27 mouse cellular contexts compared by ENCODE assay signal in genomic region chr10:44355216-44355615, GRCm38 (mm10).
DNase-seq lines count a peak whose midpoint lies in the region; ATAC-seq lines count a peak whose summit lies in the region.
"Had no signal": no experiment of that assay in that cellular context is flagged by ENCODE, and none has a peak within 500 bp of the region (broad histone marks: within the 10 kb centered on the region; RNA-seq: fewer than 3 reads in every experiment).

No protein-coding gene starts in this region.

- H3K9me3 ChIP-seq in hindbrain, embryonic 15.5 days: no peaks in the 10 kb centered on the region
- no peaks in the 10 kb centered on the region for H3K9me3 ChIP-seq in hindbrain, embryonic 10.5 days
- no peaks in the 10 kb centered on the region for H3K9me3 ChIP-seq in midbrain, embryonic 11.5 days (ENCODE audit: control insufficient read depth, low read length)
- H3K9me3 ChIP-seq in midbrain, embryonic 10.5 days (replicated peaks): no peaks in the 10 kb centered on the region
- H3K9me3 ChIP-seq in midbrain, embryonic 14.5 days (ENCODE audit: control insufficient read depth, low read length): no peaks in the 10 kb centered on the region
- H3K9me3 ChIP-seq: embryonic facial prominence, embryonic 13.5 days; forebrain, embryonic 12.5 days; heart, embryonic 10.5 days; heart, embryonic 15.5 days; limb, embryonic 12.5 days; liver, embryonic 15.5 days; lung, embryonic 15.5 days had no signal

- no peaks in the 10 kb centered on the region for H3K27me3 ChIP-seq in hindbrain, embryonic 15.5 days
- no peaks in the 10 kb centered on the region for H3K27me3 ChIP-seq in hindbrain, embryonic 10.5 days (ENCODE audit: insufficient read depth, poor library complexity, severe bottlenecking)
- no peaks in the 10 kb centered on the region for H3K27me3 ChIP-seq in midbrain, embryonic 11.5 days (ENCODE audit: control insufficient read depth, insufficient read depth, low read length)
- no peaks in the 10 kb centered on the region for H3K27me3 ChIP-seq in midbrain, embryonic 10.5 days (ENCODE audit: low read depth, poor library complexity, severe bottlenecking)
- H3K27me3 ChIP-seq in midbrain, embryonic 14.5 days (ENCODE audit: control insufficient read depth, insufficient read depth, low read length): no peaks in the 10 kb centered on the region
- H3K27me3 ChIP-seq: CH12.LX; embryonic facial prominence, embryonic 13.5 days; forebrain, embryonic 12.5 days; heart, embryonic 15.5 days; limb, embryonic 12.5 days; liver, embryonic 15.5 days; lung, embryonic 15.5 days had no signal

- DNase-seq in hindbrain, embryonic 10.5 days (ENCODE audit: low spot score): no peak
- DNase-seq in midbrain, embryonic 11.5 days (ENCODE audit: low spot score, missing footprints): peak; percentile 85
- no peak for DNase-seq in midbrain, embryonic 10.5 days (ENCODE audit: low spot score)
- peak; percentile 46 for DNase-seq in midbrain, embryonic 14.5 days
- DNase-seq in retina, embryonic 14.5 days (ENCODE audit: low spot score): peak; percentile 52
- DNase-seq in MN1 (ENCODE audit: low spot score): no peak
- DNase-seq: adrenal gland, adult 8-10 months; B cell, adult 2 months; cerebellum, adult 9-10 months; embryo, embryonic 11 days; gastrocnemius, postnatal 10 days; kidney, adult 9 months; kidney, postnatal 10 days; layer of hippocampus, adult 9-11 months; thymus, postnatal 4 days had no signal

- 72% methylated on average over 7 of the region's 7 CpGs for WGBS in hindbrain, embryonic 15.5 days
- 78% methylated on average over 7 of the region's 7 CpGs for WGBS in hindbrain, embryonic 10.5 days
- 70% methylated on average over 7 of the region's 7 CpGs for WGBS in midbrain, embryonic 11.5 days
- 75% methylated on average over 7 of the region's 7 CpGs for WGBS in midbrain, embryonic 10.5 days
- WGBS in midbrain, embryonic 14.5 days: 51% methylated on average over 7 of the region's 7 CpGs

- H3K27ac ChIP-seq in hindbrain, embryonic 15.5 days (replicated peaks): no peak overlapping the region
- no peak overlapping the region for H3K27ac ChIP-seq in hindbrain, embryonic 10.5 days
- H3K27ac ChIP-seq in midbrain, embryonic 11.5 days (ENCODE audit: low read depth, low read length): no peak overlapping the region
- no peak overlapping the region for H3K27ac ChIP-seq in midbrain, embryonic 10.5 days (replicated peaks)
- no peak overlapping the region for H3K27ac ChIP-seq in midbrain, embryonic 14.5 days (replicated peaks; ENCODE audit: low read depth, low read length)
- H3K27ac ChIP-seq: embryonic facial prominence, embryonic 13.5 days; forebrain, embryonic 12.5 days; heart, embryonic 10.5 days; heart, embryonic 15.5 days; hindbrain, embryonic 14.5 days; limb, embryonic 12.5 days; lung, embryonic 15.5 days had no signal

- H3K4me3 ChIP-seq in hindbrain, embryonic 15.5 days: no peak overlapping the region
- no peak overlapping the region for H3K4me3 ChIP-seq in hindbrain, embryonic 10.5 days
- H3K4me3 ChIP-seq in midbrain, embryonic 11.5 days (ENCODE audit: low read depth, low read length): no peak overlapping the region
- no peak overlapping the region for H3K4me3 ChIP-seq in midbrain, embryonic 10.5 days
- H3K4me3 ChIP-seq in midbrain, embryonic 14.5 days (replicated peaks; ENCODE audit: low read depth, low read length): no peak overlapping the region
- H3K4me3 ChIP-seq: embryonic facial prominence, embryonic 13.5 days; erythroblast, embryonic 14.5 days; forebrain, embryonic 12.5 days; heart, embryonic 10.5 days; heart, embryonic 15.5 days; limb, embryonic 12.5 days; liver, embryonic 15.5 days; lung, embryonic 15.5 days had no signal

- no peak overlapping the region for H3K9ac ChIP-seq in hindbrain, embryonic 15.5 days
- H3K9ac ChIP-seq in midbrain, embryonic 11.5 days (ENCODE audit: low read length): no peak overlapping the region
- H3K9ac ChIP-seq in midbrain, embryonic 14.5 days (replicated peaks; ENCODE audit: low read length): no peak overlapping the region
- H3K9ac ChIP-seq: embryonic facial prominence, embryonic 13.5 days; forebrain, embryonic 12.5 days; heart, embryonic 15.5 days; hindbrain, embryonic 14.5 days; limb, embryonic 12.5 days; liver, embryonic 15.5 days; lung, embryonic 15.5 days had no signal

- H3K36me3 ChIP-seq in hindbrain, embryonic 15.5 days: no peaks in the 10 kb centered on the region
- H3K36me3 ChIP-seq in hindbrain, embryonic 10.5 days: no peaks in the 10 kb centered on the region
- H3K36me3 ChIP-seq in midbrain, embryonic 11.5 days (ENCODE audit: control insufficient read depth, insufficient read depth, low read length): no peaks in the 10 kb centered on the region
- H3K36me3 ChIP-seq in midbrain, embryonic 10.5 days: no peaks in the 10 kb centered on the region
- H3K36me3 ChIP-seq in midbrain, embryonic 14.5 days (ENCODE audit: control insufficient read depth, insufficient read depth, low read length): no peaks in the 10 kb centered on the region
- H3K36me3 ChIP-seq: embryonic facial prominence, embryonic 13.5 days; forebrain, embryonic 12.5 days; heart, embryonic 10.5 days; heart, embryonic 15.5 days; liver, embryonic 15.5 days; lung, embryonic 15.5 days had no signal

- peak; percentile 64; the same call in 1 of the 2 replicates for ATAC-seq in hindbrain, embryonic 15.5 days (ENCODE audit: low FRiP score, low read depth)
- ATAC-seq in midbrain, embryonic 11.5 days (ENCODE audit: low FRiP score): no peak
- peak; percentile 50; the same call in 1 of the 2 replicates for ATAC-seq in midbrain, embryonic 14.5 days (ENCODE audit: low FRiP score, low TSS enrichment)
- ATAC-seq: intestine, embryonic 16.5 days had no signal

- H3K4me1 ChIP-seq in hindbrain, embryonic 15.5 days (replicated peaks): 0 out of 2 replicates have a peak, but pooled peaks cover 4% of the 10 kb centered on the region
- peaks cover 6% of the 10 kb centered on the region for H3K4me1 ChIP-seq in hindbrain, embryonic 10.5 days (replicated peaks)
- no peaks in the 10 kb centered on the region for H3K4me1 ChIP-seq in midbrain, embryonic 11.5 days (ENCODE audit: control insufficient read depth, insufficient read depth, low read length)
- H3K4me1 ChIP-seq in midbrain, embryonic 10.5 days: peaks cover 15% of the 10 kb centered on the region
- H3K4me1 ChIP-seq in midbrain, embryonic 14.5 days (ENCODE audit: control insufficient read depth, insufficient read depth, low read length): peaks cover 4% of the 10 kb centered on the region; the same call in 1 of the 2 replicates

- H3K4me2 ChIP-seq in hindbrain, embryonic 15.5 days: no peak overlapping the region
- no peak overlapping the region for H3K4me2 ChIP-seq in midbrain, embryonic 11.5 days
- H3K4me2 ChIP-seq in midbrain, embryonic 14.5 days (ENCODE audit: low read length): no peak overlapping the region
- H3K4me2 ChIP-seq: embryonic facial prominence, embryonic 13.5 days; forebrain, embryonic 12.5 days; heart, embryonic 15.5 days; hindbrain, embryonic 14.5 days; limb, embryonic 12.5 days; lung, embryonic 15.5 days had no signal

Comparison
In these comparisons a context has a peak if more than half of its experiments do, and no peak if none do; other contexts are left out.
1. DNase-seq: peak in midbrain, embryonic 11.5 days (single experiment), midbrain, embryonic 14.5 days (single experiment) and retina, embryonic 14.5 days (single experiment); none in hindbrain, embryonic 10.5 days (single experiment), midbrain, embryonic 10.5 days (single experiment) and MN1 (single experiment).